Mouse (Mus musculus) heart, embryonic 16.5 days (tissue): Measurements from ENCODE around the gene Macrod1. TPM values are rescaled to one million over a fixed set of nuclear protein-coding genes. Genes with fewer than 3 reads are reported as not detected.

Experiments
- ATAC-seq: fragments of 200-750 bp; cut with Nextera tagmentation; replicated peaks from 2 replicates; pipeline ENCODE4 v1.8.0; 2017; ENCODE audit warnings: moderate number of reproducible peaks; ENCODE audit not compliant: insufficient read depth, low FRiP score; ENCODE audit errors: extremely low read depth
- H3K27ac ChIP-seq: fragments of 300-500 bp; sonication (generic); 2 replicates; pipeline ENCODE4 v1.5.1; 2014; ENCODE audit warnings: mild to moderate bottlenecking, low read length, control low read depth, moderate library complexity
- H3K27me3 ChIP-seq: fragments of 300-500 bp; sonication (generic); 2 replicates; pipeline ENCODE4 v1.6.1; 2014; ENCODE audit warnings: low read length, mixed read lengths; ENCODE audit not compliant: control insufficient read depth, insufficient read depth
- H3K36me3 ChIP-seq: fragments of 300-500 bp; sonication (generic); 2 replicates; pipeline ENCODE4 v1.6.1; 2014; ENCODE audit not compliant: control insufficient read depth, insufficient read depth
- H3K4me1 ChIP-seq: fragments of 300-500 bp; sonication (generic); 2 replicates; pipeline ENCODE4 v1.6.1; 2014; ENCODE audit warnings: low read length, mixed read lengths; ENCODE audit not compliant: control insufficient read depth, insufficient read depth
- H3K4me2 ChIP-seq: fragments of 300-500 bp; sonication (generic); 2 replicates; pipeline ENCODE4 v1.6.1; 2014; ENCODE audit warnings: low read depth, mild to moderate bottlenecking, control low read depth, low read length
- H3K4me3 ChIP-seq: fragments of 300-500 bp; sonication (generic); 2 replicates; pipeline ENCODE4 v1.5.1; 2014; ENCODE audit warnings: mild to moderate bottlenecking, control low read depth, low read length
- H3K9ac ChIP-seq: fragments of 300-500 bp; sonication (generic); 2 replicates; pipeline ENCODE4 v1.6.1; 2014; ENCODE audit warnings: low read length, control low read depth
- H3K9me3 ChIP-seq: fragments of 300-500 bp; sonication (generic); replicated peaks from 2 replicates; pipeline ENCODE4 v1.6.1; 2016; ENCODE audit warnings: low read length; ENCODE audit not compliant: control insufficient read depth
- WGBS: fragments of 180-500 bp; shearing (Covaris S2); extraction: QIAGEN DNeasy Blood & Tissue Kit; methylation state at CpG from one replicate; pipeline ENCODE4 v1.1.7; 2014; 5-methylcytosine and 5-hydroxymethylcytosine counted together
- polyA plus RNA-seq: library from polyadenylated mRNA; unstranded; fragments of >200 nt; fragmentation: Nextera tagmentation; extraction: Ambion mirVana; gene quantifications from 2 replicates; pipeline ENCODE4 v1.2.1, GENCODE M21; 2015

The Macrod1 gene
- polyA plus RNA-seq, 1 experiment from 2014 or later, result 61.0 TPM

DNA sequence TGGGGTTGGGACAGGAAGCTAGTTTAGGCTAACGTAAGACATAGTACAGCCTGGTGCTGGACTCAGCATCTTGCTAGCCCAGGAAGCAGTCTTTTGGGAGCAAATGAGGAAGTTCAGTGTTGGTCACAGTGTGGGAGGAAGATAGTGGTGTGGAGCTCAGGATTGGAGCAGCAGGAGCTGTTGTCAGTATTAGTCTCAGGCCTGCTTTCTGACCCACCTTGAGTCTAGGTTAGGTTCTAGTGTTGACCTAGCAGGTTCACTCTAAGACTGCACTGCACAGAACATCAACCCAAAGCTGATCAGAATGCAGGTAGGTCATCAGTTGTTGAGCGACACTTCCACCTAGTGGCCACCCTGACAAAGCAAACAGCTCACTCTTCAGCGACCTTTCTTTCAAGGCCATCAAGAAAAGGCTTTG is 36.4 kb upstream of the Macrod1 start:
- Histone ChIP-seq H3K36me3 (peaks cover 47% of the 10 kb centered on the region), H3K4me3 (no peak overlapping the region), H3K4me1 (peaks cover 6% of the 10 kb centered on the region; the same call in 1 of the 2 replicates), H3K9me3 (no peaks in the 10 kb centered on the region), H3K4me2 (no peak overlapping the region), H3K9ac (no peak overlapping the region), H3K27ac (0 out of 2 replicates have a peak overlapping the region, but pooled peaks have one; percentile 25), H3K27me3 (no peaks in the 10 kb centered on the region)
- ATAC-seq, result no peak
- 42% methylated on average over 3 of the region's 3 CpGs for WGBS

DNA sequence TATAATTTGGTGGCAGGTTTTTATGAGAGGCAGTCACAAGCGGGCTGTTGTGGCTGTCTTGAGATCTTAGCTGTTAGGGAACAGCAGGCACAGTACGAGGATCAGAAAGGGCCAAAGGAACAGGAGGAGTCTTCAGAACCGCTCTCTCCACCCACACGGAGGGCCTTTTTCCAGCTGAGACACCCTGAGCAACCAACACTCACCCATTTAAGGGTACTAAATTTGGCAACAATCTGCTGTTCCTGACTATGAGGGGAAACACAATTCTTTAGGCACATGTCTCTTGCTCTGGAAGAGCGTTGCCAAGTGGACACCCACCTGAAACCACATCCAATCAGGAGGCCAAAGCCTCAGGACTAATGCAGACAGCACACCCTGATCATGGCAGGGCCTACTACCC is 27.1 kb upstream of the Macrod1 start:
- ATAC-seq, result no peak
- H3K9me3 ChIP-seq, result no peaks in the 10 kb centered on the region
- H3K4me1 ChIP-seq, result no peaks in the 10 kb centered on the region
- no peak overlapping the region for H3K4me2 ChIP-seq
- peaks cover 87% of the 10 kb centered on the region for H3K36me3 ChIP-seq
- no peak overlapping the region for H3K27ac ChIP-seq
- 86% methylated on average over 5 of the region's 5 CpGs for WGBS
- H3K9ac ChIP-seq, result no peak overlapping the region
- no peaks in the 10 kb centered on the region for H3K27me3 ChIP-seq
- H3K4me3 ChIP-seq, result no peak overlapping the region

DNA sequence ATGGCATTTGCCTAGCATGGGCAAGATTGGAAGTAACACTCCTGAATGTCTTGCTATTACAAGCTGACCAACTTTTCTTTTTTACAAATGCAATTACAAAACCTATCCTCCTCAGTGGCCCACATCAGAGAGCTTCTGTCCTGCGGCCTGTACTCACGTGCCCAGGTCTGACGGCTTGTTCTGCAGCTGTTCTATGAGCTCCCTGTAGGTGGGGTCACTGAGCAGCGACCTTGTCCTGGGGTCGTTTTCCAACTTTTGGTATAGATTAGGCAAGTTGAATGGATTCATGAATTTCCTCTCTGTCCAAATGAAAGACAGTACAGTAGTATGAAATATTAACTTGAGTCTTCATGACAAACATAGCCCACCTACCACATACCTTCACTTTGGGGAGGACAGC is 22.6 kb upstream of the Macrod1 start:
- H3K9ac ChIP-seq, result no peak overlapping the region
- peaks cover 23% of the 10 kb centered on the region for H3K4me1 ChIP-seq
- no peaks in the 10 kb centered on the region for H3K27me3 ChIP-seq
- H3K4me2 ChIP-seq, result no peak overlapping the region
- H3K36me3 ChIP-seq, result peaks cover 57% of the 10 kb centered on the region
- 88% methylated on average over 5 of the region's 5 CpGs for WGBS
- no peak overlapping the region for H3K4me3 ChIP-seq
- ATAC-seq, result no peak
- no peaks in the 10 kb centered on the region for H3K9me3 ChIP-seq
- H3K27ac ChIP-seq, result no peak overlapping the region

DNA sequence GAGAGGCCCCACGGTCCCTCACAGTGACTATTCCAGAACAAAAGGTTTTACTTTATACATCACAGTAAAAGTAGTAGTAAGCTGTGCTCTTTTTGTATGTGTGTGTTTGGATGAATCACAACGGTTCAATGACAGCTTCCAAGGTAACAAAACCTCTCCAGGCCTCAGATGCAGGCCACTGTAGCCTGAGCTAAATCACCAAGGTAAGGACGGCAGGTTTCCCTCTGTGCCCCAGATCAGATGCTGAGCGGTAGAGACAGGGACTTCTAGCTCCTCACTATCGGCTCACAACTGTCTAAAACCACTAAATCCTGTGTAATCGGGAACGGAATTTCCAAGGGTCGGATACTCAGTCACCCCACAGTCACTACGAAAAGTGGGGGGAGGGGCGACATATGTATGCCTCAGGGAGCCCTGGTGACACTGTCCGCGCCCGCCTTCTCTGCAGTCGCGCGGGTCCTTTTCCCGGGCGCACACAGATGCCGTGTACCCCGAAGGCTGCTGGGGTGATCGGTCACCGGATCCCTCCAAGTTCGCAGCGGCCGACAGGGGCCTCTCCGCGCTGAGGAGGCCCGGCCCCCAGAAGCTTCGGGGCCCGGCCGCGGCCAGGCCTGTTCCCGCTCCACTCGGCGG is 17.4 kb upstream of the Macrod1 start:
- H3K27me3 ChIP-seq, result no peaks in the 10 kb centered on the region
- H3K4me1 ChIP-seq, result peaks cover 29% of the 10 kb centered on the region
- H3K9me3 ChIP-seq, result no peaks in the 10 kb centered on the region
- WGBS, result 2% methylated on average over 35 of the region's 35 CpGs
- peak overlapping the region; percentile 97 for H3K9ac ChIP-seq
- H3K27ac ChIP-seq, result peak overlapping the region; percentile 91
- H3K36me3 ChIP-seq, result peaks cover 11% of the 10 kb centered on the region
- ATAC-seq, result peak; percentile 10
- H3K4me3 ChIP-seq, result peak overlapping the region; percentile 96
- peak overlapping the region; percentile 88 for H3K4me2 ChIP-seq

DNA sequence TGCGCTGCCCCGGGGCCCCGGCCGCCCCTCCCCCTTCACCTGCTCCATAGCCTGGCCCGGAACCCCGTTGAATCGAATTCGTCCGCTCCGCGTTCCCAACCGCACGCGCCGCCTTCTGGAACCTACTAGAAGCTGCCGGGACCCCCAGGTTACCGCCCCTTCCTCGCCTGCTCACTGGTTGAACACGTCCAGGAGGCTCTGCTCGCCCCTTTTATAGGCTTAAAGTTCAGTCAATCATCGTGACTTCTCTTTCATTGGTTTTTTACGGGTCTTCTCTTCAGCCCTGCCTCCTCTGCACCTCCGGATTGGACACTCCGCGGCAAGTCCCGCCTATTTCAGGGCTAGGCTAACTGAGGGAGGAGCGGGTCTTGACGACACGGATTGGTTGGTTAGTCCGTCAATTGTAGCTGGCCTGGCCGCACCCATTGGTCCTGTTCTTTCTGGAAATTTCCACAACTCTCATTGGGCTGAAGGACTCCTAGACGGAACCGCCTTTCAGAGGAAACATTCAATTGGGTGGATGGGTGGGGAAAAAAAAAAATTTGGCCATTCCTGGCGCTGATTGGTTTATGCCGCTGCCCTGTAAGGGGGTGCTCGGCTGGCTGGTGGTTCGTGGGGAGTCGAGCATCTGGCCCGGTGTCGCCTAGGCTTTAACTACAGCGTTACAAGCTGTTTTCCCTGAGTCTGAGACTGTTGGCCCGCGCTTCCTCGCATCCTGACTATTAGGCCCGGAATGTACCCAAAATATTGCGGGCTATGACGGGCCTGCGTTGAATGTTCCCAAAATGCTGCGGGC is 16.6 kb upstream of the Macrod1 start, which contains the start of gene Stip1:
Gene Stip1, minus strand, starts transcription at position 127 of the 796 bp plus-strand sequence.
- Histone ChIP-seq H3K4me2 (peak within 1 kb of the TSS; percentile 92), H3K4me1 (peaks cover 36% of the 10 kb centered on the region), H3K9me3 (no peaks in the 10 kb centered on the region), H3K9ac (peak within 1 kb of the TSS; percentile 97), H3K27me3 (no peaks in the 10 kb centered on the region), H3K27ac (peak within 1 kb of the TSS; percentile 97), H3K4me3 (peak within 1 kb of the TSS; percentile 96), H3K36me3 (peaks cover 5% of the 10 kb centered on the region)
- WGBS, result under 1% methylated on average over 49 of the region's 49 CpGs
- ATAC-seq, result peak; percentile 97

DNA sequence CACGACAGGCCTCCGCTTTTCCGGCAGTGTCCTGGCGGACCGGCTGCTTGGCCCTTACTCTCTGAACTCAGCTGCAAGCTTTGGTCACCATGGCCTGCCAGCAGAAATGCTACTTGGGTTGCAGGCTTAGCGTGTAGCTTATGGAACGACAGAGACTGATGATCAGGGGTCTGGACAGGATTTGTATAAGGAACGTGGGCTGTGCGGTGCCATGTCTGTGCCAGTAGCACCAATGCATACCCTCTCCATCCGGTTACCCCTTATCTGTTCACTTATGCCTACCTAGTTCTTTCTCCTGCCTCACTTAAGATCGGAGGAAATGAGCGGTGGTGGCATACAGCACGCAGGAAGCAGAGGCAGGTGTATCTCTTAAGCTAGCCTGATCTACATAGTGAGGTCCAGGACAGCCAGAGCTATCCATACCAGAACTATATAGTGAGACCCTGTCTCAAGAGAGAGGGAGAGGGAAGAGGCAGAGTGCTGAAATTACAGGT is 15.9 kb upstream of the Macrod1 start:
- H3K9me3 ChIP-seq, result no peaks in the 10 kb centered on the region
- no peaks in the 10 kb centered on the region for H3K36me3 ChIP-seq
- H3K4me3 ChIP-seq, result peak overlapping the region; percentile 64
- H3K4me2 ChIP-seq, result peak overlapping the region; percentile 92
- peaks cover 36% of the 10 kb centered on the region for H3K4me1 ChIP-seq
- no peaks in the 10 kb centered on the region for H3K27me3 ChIP-seq
- peak overlapping the region; percentile 97 for H3K27ac ChIP-seq
- 16% methylated on average over 13 of the region's 13 CpGs for WGBS
- 0 out of 2 replicates have a peak, but pooled peaks have one; percentile 0 for ATAC-seq
- peak overlapping the region; percentile 87 for H3K9ac ChIP-seq

DNA sequence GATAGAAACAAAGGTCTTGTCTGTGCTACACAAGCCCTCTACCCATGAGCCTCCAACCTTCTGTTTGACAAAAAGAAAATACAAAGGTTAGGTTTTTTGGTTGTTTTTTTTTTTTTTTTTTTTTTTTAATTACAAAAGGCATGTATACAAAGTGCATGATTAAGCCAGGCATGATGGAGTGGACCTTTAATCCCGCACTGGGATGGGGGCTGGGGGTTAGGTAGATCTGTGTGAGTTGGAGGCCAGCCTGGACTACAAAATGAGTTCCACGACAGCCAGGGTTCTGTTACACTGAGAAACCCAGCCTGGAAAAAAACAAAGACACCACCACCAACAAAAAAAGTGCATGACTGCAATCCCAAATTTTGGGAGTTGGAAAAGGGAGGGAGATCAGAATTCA is 15.4 kb upstream of the Macrod1 start:
- H3K9me3 ChIP-seq, result no peaks in the 10 kb centered on the region
- no peaks in the 10 kb centered on the region for H3K36me3 ChIP-seq
- ATAC-seq, result no peak
- WGBS, result 93% methylated on average over 2 of the region's 2 CpGs
- H3K4me2 ChIP-seq, result peak overlapping the region; percentile 92; the same call in 1 of the 2 replicates
- H3K4me3 ChIP-seq, result no peak overlapping the region; the same call in 1 of the 2 replicates
- H3K4me1 ChIP-seq, result peaks cover 36% of the 10 kb centered on the region
- H3K27me3 ChIP-seq, result no peaks in the 10 kb centered on the region
- peak overlapping the region; percentile 97 for H3K27ac ChIP-seq
- peak overlapping the region; percentile 87; the same call in 1 of the 2 replicates for H3K9ac ChIP-seq

DNA sequence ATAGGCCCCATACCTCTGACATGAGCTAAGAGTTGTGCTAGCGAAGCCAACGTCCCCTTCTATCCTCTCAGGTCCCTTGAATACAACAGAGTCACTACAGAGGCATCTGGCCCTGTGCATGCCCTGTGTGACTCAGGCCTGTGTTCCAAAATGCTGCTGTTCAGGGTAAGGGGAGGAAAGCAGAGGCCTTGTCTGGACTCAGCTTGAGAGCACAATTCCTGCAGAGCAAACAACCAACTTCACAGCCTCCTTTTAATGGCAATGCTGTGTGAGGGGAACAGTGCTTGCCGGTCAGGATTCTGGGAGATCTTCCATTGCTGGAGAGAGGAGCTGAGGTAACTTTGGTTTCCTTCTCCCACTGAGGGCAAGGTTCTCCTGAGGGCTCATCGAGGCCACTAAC is 12.3 kb upstream of the Macrod1 start:
- Histone ChIP-seq H3K9ac (peak overlapping the region; percentile 32), H3K4me2 (no peak overlapping the region), H3K27me3 (no peaks in the 10 kb centered on the region), H3K4me3 (no peak overlapping the region), H3K4me1 (peaks cover 13% of the 10 kb centered on the region), H3K27ac (peak overlapping the region; percentile 71), H3K36me3 (no peaks in the 10 kb centered on the region), H3K9me3 (no peaks in the 10 kb centered on the region)
- ATAC-seq, result no peak
- WGBS, result 40% methylated on average over 4 of the region's 4 CpGs

DNA sequence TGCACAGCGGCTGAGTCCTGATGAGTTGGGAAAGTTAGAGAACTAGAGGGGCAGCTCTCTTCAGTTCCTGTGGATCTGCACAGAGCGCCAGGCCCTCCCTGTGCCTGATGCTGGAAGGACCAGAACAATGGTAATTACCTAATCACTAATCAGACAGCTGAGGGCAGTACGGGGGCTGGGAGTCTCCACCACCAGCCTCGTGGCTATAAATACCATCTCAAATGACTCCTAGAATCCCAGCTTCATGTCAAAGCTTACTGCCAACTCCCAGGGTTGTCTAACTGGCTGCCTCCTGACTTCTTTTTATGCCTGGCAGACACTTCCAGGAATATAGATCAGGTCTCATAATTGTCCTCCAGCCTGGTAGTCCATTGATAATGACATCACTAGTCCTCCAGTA is 11.9 kb upstream of the Macrod1 start:
- peak overlapping the region; percentile 71 for H3K27ac ChIP-seq

More for the DNA sequence above, 11.9 kb upstream of the Macrod1 start:
- no peak overlapping the region for H3K4me3 ChIP-seq
- H3K9ac ChIP-seq, result peak overlapping the region; percentile 32
- H3K27me3 ChIP-seq, result no peaks in the 10 kb centered on the region
- ATAC-seq, result no peak
- WGBS, result 20% methylated on average over 4 of the region's 4 CpGs
- no peaks in the 10 kb centered on the region for H3K9me3 ChIP-seq
- H3K36me3 ChIP-seq, result no peaks in the 10 kb centered on the region
- no peak overlapping the region for H3K4me2 ChIP-seq
- peaks cover 13% of the 10 kb centered on the region for H3K4me1 ChIP-seq
